Mouse (Mus musculus) lung, postnatal 36 days (tissue): ENCODE measurements around the gene Klk1b21.
"Not testable (repeated sequence)": the region's sequence is repeated elsewhere in the genome, so short reads cannot be mapped to it uniquely, and the experiment has no call there.

Experiments
- DNase-seq: peaks from one replicate; pipeline ENCODE4 v3.0.0; 2022; ENCODE audit warnings: mixed read lengths

Klk1b21 gene

DNA sequence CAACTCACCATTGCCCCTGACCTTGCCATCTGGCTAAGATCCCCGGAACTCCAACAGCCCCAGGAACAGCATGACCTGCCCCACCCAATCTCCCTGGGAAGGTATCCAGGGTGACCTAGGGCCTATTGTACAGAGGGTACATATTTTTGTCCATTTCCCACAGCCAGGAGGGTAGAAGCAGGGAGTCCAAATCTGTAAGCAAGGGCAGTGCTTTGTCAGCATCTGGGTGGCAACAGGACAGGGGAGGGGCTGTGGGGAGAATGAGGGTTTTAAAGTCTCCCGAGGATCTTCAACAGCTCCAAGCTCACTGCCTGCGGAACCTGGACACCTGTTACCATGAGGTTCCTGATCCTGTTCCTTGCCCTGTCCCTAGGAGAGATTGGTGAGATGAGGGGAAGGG is at the start of gene Klk1b21:
Gene Klk1b21, plus strand, starts transcription at position 301 of the 400 bp plus-strand sequence.
- DNase-seq: not testable (repeated sequence)

- DNase-seq: no peak
Measured at GRCm38 (mm10) chr7:44072117-44072516, 30.0 kb upstream of the Klk1b21 start.

DNA sequence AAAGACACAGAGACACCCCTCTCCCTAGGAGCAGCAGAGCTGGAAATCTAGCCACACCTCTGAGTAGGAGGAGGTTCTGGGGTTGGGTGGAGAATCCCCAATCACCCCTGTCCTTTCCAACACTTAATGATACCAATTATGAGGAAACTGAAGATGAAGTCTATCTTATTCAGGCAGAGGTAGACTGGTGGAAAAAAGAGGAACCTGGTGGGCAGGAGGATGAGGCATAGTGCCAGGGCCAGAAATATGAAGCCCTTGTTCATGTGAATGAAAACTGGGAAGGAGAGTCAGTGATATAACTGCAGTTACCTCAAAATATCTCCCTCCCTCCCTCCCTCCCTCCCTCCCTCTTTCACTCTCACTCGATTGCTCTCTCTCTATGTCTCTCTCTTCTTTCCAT is 24.4 kb upstream of the Klk1b21 start:
- no peak for DNase-seq

DNA sequence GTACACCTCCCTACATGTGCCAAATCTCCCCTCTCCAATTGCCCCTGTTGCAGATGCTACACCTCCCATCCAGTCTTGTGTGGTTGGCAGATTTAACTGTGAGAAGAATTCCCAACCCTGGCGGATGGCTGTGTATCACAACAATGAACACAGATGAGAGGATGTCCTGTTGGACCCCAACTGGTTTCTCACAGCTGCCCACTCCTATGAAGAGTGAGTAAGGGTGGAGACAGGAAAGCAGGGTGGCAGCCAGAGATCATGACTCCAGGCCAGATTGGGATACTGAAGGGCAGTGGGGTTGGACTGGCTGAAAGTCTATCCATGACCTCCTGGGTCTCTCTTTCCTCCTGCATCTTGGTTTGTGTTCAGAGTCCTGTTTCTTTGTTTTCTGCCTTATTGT is 6.0 kb upstream of the Klk1b21 start:
- DNase-seq: no peak

- DNase-seq: no peak
Measured at GRCm38 (mm10) chr7:44112373-44112772, 10.2 kb downstream of the Klk1b21 start, which contains the start of gene Klk1b22. Gene Klk1b22, plus strand, starts transcription at chr7:44112673.

GRCm38 (mm10) chr7:44123445-44123844 is 21.3 kb downstream of the Klk1b21 start:
- no peak for DNase-seq

DNA sequence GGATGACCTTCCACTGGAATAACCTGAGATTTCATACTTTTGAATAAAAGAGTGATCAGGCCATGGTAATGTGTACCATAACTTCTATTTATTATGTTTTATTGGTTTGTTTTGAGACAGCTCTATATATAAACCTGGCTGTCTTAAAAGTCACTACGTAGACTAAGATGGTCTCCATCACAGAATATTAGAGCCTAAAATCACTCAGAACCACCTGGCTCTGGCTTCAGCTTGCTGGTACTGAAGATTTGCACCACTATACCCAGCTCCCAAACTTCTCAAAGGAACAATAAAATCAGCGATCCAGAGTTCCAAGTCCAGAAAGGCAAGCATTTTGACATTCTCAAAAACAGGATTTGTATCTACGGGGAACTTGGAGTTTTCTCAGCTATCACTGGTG is 34.3 kb downstream of the Klk1b21 start, which contains the start of gene Klk1b16:
Gene Klk1b16, plus strand, starts transcription at position 301 of the 400 bp plus-strand sequence.
- DNase-seq: no peak
